Mouse (Mus musculus) lung, postnatal 0 days (tissue): ENCODE measurements at regions not wholly inside any gene's neighbourhood (a gene's known extent, or its start where the extent isn't known, plus 50 kb on each side); places are given as distances from the start of the nearest gene placed in this dataset.
"Not testable (repeated sequence)": the region's sequence is repeated elsewhere in the genome, so short reads cannot be mapped to it uniquely, and the experiment has no call there.

Experiments used
- ATAC-seq: fragments of 200-750 bp; cut with Nextera tagmentation; 2 replicates; pipeline ENCODE4 v1.8.0; 2017; ENCODE audit warnings: moderate library complexity
- DNase-seq: peaks from one replicate; pipeline ENCODE4 v3.0.0-alpha.2; 2016; ENCODE audit warnings: low spot score
- H3K27ac ChIP-seq: fragments of 300-500 bp; sonication (generic); 2 replicates; pipeline ENCODE4 v1.5.1; 2014; ENCODE audit warnings: antibody characterized with exemption, mild to moderate bottlenecking, low read length, mixed read lengths
- H3K27me3 ChIP-seq: fragments of 300-500 bp; sonication (generic); replicated peaks from 2 replicates; pipeline ENCODE4 v1.6.1; 2014; ENCODE audit warnings: low read length, mixed read lengths; ENCODE audit not compliant: insufficient read depth
- H3K36me3 ChIP-seq: fragments of 300-500 bp; sonication (generic); 2 replicates; pipeline ENCODE4 v1.6.1; 2014; ENCODE audit warnings: low read length, mixed read lengths; ENCODE audit not compliant: insufficient read depth
- H3K4me1 ChIP-seq: fragments of 300-500 bp; sonication (generic); 2 replicates; pipeline ENCODE4 v1.6.1; 2014; ENCODE audit warnings: antibody characterized with exemption, low read depth, low read length, mixed read lengths; ENCODE audit not compliant: insufficient read depth
- H3K4me2 ChIP-seq: fragments of 300-500 bp; sonication (generic); replicated peaks from 2 replicates; pipeline ENCODE4 v1.6.1; 2014; ENCODE audit warnings: low read depth, mild to moderate bottlenecking, low read length, moderate library complexity, mixed read lengths
- H3K4me3 ChIP-seq: fragments of 300-500 bp; sonication (generic); 2 replicates; pipeline ENCODE4 v1.5.1; 2014; ENCODE audit warnings: low read depth, low read length
- H3K9ac ChIP-seq: fragments of 300-500 bp; sonication (generic); replicated peaks from 2 replicates; pipeline ENCODE4 v1.6.1; 2014; ENCODE audit warnings: low read depth, mild to moderate bottlenecking
- H3K9me3 ChIP-seq: fragments of 300-500 bp; sonication (generic); 2 replicates; pipeline ENCODE4 v1.6.1; 2016; ENCODE audit warnings: low read length, mixed read lengths
- CTCF ChIP-seq: IDR thresholded peaks from 2 replicates; pipeline ENCODE4 v1.5.1; 2016; ENCODE audit warnings: antibody characterized with exemption, mild to moderate bottlenecking
- EP300 ChIP-seq: IDR thresholded peaks from 2 replicates; pipeline ENCODE4 v1.6.1; 2016; ENCODE audit warnings: antibody characterized with exemption, mild to moderate bottlenecking, control low read depth
- WGBS: fragments of 180-500 bp; shearing (Covaris S2); extraction: QIAGEN DNeasy Blood & Tissue Kit; methylation state at CpG from one replicate; pipeline ENCODE4 v1.1.7; 2014; 5-methylcytosine and 5-hydroxymethylcytosine counted together

DNA sequence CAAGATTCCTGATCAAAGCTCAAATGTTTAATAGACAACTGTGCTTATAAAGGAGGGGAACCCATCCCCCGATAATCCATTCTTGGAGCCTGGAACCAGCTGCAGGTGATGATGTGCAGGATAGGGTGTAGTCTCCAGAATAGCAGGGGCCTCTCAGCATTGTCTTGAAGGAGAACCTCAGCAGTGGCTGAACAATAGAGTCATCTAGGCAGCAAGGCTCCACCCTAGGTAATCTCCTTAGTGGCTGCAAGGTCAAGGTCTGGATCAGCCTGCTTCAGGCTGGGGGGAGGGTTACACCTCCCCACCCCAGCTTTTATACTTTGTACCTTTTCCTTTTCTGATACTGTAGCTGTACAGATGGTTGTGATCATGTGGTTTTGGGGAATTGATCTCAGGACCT is 116.8 kb upstream of the Mettl4 start:
- Histone ChIP-seq H3K27me3 (no peaks in the 10 kb centered on the region), H3K9me3 (no peaks in the 10 kb centered on the region), H3K4me2 (no peak overlapping the region), H3K27ac (no peak overlapping the region), H3K36me3 (no peaks in the 10 kb centered on the region), H3K9ac (no peak overlapping the region), H3K4me3 (no peak overlapping the region), H3K4me1 (no peaks in the 10 kb centered on the region)
- WGBS, result 100% methylated on average over 1 of the region's 1 CpGs
- TF ChIP-seq EP300 (no peak), CTCF (no peak)
- ATAC-seq (no peak), DNase-seq (no peak)

DNA sequence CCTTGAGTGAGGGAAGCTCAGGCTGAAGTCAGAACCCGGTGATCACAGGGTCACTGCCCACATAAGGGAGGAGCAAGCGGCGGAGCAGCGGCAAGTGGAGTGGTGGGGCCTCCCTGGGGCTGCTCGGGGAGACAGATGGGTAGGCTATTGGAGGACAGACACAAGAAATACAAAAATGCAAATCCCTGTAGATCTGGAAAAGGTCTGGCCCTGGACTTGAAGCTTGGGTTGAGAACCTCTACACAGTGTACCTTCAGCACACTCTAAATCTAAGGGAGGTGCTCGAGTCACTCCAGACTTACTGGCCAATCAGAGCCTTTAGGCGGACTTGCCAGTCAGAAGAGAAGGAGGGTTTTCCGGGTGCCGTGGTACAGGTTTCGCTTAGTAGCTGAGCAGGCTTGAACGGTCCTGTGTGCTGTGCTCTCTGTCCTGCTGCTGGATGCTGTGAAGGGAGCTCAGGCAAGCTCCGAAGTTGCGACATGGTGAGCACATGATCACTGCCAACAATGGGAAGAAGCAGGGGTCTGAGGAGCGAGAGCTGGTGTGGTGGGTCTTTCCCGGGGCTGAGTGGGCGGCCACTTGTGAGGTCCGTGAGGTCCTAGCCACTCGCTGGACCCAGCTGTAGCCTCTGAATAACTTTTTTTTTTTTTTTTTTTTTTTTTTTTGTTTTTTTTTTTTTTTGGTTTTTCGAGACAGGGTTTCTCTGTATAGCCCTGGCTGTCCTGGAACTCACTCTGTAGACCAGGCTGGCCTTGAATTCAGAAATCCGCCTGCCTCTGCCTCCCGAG is 114.9 kb upstream of the Mettl4 start:
- WGBS, result 12% methylated on average over 21 of the region's 21 CpGs
- not testable (repeated sequence) for H3K27ac ChIP-seq, H3K9me3 ChIP-seq, H3K4me1 ChIP-seq, H3K27me3 ChIP-seq, H3K36me3 ChIP-seq
- H3K9ac ChIP-seq, result 0 out of 2 replicates have a peak overlapping the region, but pooled peaks have one; percentile 16
- ATAC-seq, result peak; percentile 99
- peak; percentile 88 for DNase-seq
- peak overlapping the region; percentile 62 for H3K4me2 ChIP-seq
- peak overlapping the region; percentile 51 for H3K4me3 ChIP-seq

DNA sequence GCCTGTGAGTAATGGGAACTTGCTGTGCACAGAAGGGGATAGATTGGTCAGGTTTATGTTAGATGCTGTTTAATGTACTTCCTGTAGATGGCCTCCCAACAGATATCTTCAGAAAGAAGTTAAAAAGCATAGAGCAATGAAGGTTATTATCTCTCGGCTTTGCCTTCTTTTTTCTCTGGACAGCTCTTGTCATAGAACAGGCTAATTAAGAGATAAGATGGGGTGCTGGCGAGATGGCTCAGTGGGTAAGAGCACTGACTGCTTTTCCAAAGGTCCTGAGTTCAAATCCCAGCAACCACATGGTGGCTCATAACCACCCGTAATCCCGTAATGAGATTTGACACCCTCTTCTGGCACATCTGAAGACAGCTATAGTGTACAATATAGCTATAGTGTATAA is 104.9 kb upstream of the Mettl4 start:
- H3K4me2 ChIP-seq, ATAC-seq, DNase-seq, H3K27me3 ChIP-seq, H3K4me1 ChIP-seq, H3K27ac ChIP-seq, H3K9me3 ChIP-seq, H3K4me3 ChIP-seq, H3K9ac ChIP-seq, H3K36me3 ChIP-seq: not testable (repeated sequence)
- 84% methylated on average over 4 of the region's 4 CpGs for WGBS

DNA sequence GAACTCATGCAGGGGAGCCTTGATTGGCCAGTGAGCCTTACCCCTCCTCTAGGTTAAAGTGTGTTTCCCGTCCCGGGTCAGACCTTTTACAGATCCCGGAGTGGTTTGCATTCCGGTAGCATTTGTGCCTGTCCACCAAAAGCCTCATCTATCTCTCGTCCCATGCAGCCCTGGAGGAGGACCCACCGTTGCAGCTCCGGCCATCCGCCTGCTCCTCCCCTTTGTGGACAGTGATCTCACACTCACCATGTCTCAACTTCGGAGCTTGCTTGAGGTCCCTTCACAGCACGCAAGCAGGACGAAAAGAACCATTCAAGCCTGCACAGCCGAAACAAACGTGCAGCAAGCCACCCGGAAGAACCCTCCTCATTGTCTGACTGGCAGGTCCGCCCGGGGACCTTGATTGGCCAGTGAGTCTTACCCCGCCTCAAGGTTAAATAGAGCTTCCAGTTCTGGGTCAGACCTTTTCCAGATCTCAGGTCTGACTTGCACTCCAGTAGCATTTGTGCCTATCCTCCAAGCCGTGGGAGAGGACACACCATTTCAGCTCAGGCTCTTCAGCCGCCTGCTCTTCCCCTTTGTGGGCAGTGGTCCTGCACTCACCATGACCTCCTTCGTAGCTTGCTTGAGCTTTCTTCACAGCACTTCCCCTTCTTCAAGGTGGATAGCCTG is 84.8 kb upstream of the Mettl4 start:
- Histone ChIP-seq H3K4me1 (no peaks in the 10 kb centered on the region; the same call in 1 of the 2 replicates), H3K4me3 (peak overlapping the region; percentile 52), H3K27me3 (no peaks in the 10 kb centered on the region), H3K27ac (peak overlapping the region; percentile 26; the same call in 1 of the 2 replicates), H3K36me3 (no peaks in the 10 kb centered on the region), H3K9ac (peak overlapping the region; percentile 61), H3K9me3 (no peaks in the 10 kb centered on the region), H3K4me2 (peak overlapping the region; percentile 62)
- DNase-seq (peak; percentile 87), ATAC-seq (peak; percentile 97)
- TF ChIP-seq CTCF, result no peak
- no peak for TF ChIP-seq EP300
- WGBS, result under 1% methylated on average over 20 of the region's 20 CpGs

DNA sequence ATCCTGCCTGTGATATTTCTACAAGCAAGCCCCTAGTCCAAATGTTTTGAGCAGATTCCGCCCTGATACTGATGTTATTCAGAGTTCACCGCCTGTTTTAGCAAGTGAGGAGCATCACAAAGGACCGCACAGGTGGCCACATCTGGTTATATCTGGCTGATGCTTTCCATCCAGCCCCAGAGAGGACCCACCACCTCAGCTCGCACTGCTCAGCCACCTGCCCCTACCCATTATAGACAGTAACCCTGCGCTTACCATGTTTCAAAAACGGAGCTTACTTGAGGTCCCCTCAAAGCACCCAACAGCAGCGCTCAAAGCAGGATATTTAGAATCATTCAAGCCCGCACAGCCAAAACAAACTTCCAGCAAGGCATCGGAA is 84.2 kb upstream of the Mettl4 start:
- not testable (repeated sequence) for DNase-seq, H3K9me3 ChIP-seq, H3K36me3 ChIP-seq, H3K4me1 ChIP-seq, ATAC-seq, H3K27me3 ChIP-seq
- peak overlapping the region; percentile 62 for H3K4me2 ChIP-seq
- H3K4me3 ChIP-seq, result peak overlapping the region; percentile 52
- 6% methylated on average over 9 of the region's 9 CpGs for WGBS
- peak overlapping the region; percentile 61 for H3K9ac ChIP-seq
- H3K27ac ChIP-seq, result peak overlapping the region; percentile 26; the same call in 1 of the 2 replicates

DNA sequence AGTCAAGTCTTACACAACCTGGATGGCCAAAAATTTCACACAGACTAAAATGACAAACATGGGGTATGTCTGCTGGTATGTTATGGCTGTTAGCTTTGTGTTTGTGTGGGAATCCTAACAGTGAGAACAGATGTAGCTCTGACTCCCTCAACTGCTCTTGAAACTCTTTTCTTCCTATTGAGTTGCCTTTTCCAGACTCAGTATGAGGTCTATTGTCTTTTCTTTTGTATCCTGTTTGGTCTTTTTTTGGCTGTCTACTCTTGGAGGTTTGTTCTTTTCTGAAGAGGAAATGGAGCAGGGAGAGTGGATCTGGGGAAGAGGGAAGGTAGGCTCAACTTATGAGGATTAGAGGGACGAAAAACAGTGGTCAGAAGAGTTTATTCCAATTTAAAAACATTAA is 76.6 kb upstream of the Mettl4 start:
- H3K4me2 ChIP-seq, H3K27me3 ChIP-seq, H3K27ac ChIP-seq, ATAC-seq, DNase-seq, H3K4me3 ChIP-seq, H3K4me1 ChIP-seq, H3K36me3 ChIP-seq, H3K9me3 ChIP-seq, H3K9ac ChIP-seq: not testable (repeated sequence)
- 83% methylated on average over 1 of the region's 1 CpGs for WGBS
